13 mouse cellular contexts compared by ENCODE assay signal in genomic region chr12:112214441-112214857, GRCm38 (mm10).
DNase-seq lines count a peak whose midpoint lies in the region; ATAC-seq and TF ChIP-seq lines count a peak whose summit lies in the region.
"Had no signal": no experiment of that assay in that cellular context is flagged by ENCODE, and none has a peak within 500 bp of the region (broad histone marks: within the 10 kb centered on the region; RNA-seq: fewer than 3 reads in every experiment).

No protein-coding gene starts in this region.

- H3K4me2 ChIP-seq in neural tube, embryonic 11.5 days (ENCODE audit: low read depth): no peak overlapping the region
- H3K4me2 ChIP-seq in neural tube, embryonic 15.5 days: no peak overlapping the region
- H3K4me2 ChIP-seq in stomach, postnatal 0 days (replicated peaks; ENCODE audit: low read depth): no peak overlapping the region

- ATAC-seq in neural tube, embryonic 11.5 days (ENCODE audit: insufficient read depth, low FRiP score, low TSS enrichment): no peak
- ATAC-seq in neural tube, embryonic 15.5 days (ENCODE audit: low FRiP score): no peak
- ATAC-seq in stomach, postnatal 0 days (ENCODE audit: low FRiP score, low TSS enrichment): peak; percentile 31; the same call in 1 of the 2 replicates

- H3K9me3 ChIP-seq in neural tube, embryonic 11.5 days (ENCODE audit: control insufficient read depth, low read length): no peaks in the 10 kb centered on the region
- H3K9me3 ChIP-seq in neural tube, embryonic 15.5 days (replicated peaks): no peaks in the 10 kb centered on the region
- no peaks in the 10 kb centered on the region for H3K9me3 ChIP-seq in limb, embryonic 10.5 days (replicated peaks)
- no peaks in the 10 kb centered on the region for H3K9me3 ChIP-seq in stomach, postnatal 0 days (ENCODE audit: control insufficient read depth, low read length)

- H3K36me3 ChIP-seq in neural tube, embryonic 11.5 days (ENCODE audit: control insufficient read depth, insufficient read depth, low read length): no peaks in the 10 kb centered on the region
- no peaks in the 10 kb centered on the region for H3K36me3 ChIP-seq in neural tube, embryonic 15.5 days
- H3K36me3 ChIP-seq in limb, embryonic 10.5 days: no peaks in the 10 kb centered on the region
- no peaks in the 10 kb centered on the region for H3K36me3 ChIP-seq in stomach, postnatal 0 days (ENCODE audit: control insufficient read depth, insufficient read depth, low read length)

- no peak overlapping the region for H3K4me3 ChIP-seq in neural tube, embryonic 11.5 days (ENCODE audit: low read depth, low read length)
- no peak overlapping the region for H3K4me3 ChIP-seq in neural tube, embryonic 15.5 days (replicated peaks)
- peak overlapping the region; percentile 22; the same call in 1 of the 2 replicates for H3K4me3 ChIP-seq in limb, embryonic 10.5 days
- no peak overlapping the region for H3K4me3 ChIP-seq in stomach, postnatal 0 days (ENCODE audit: low read depth, low read length)
- no peak overlapping the region for H3K4me3 ChIP-seq in gastrocnemius, adult 2 months
- H3K4me3 ChIP-seq: erythroblast, embryonic 14.5 days; layer of hippocampus, adult 2 months had no signal

- intact Hi-C loops in gastrocnemius, adult 2 months (cut with DNase I): no loop called here

- no peak for TF ChIP-seq CTCF in stomach, postnatal 0 days (IDR thresholded peaks at IDR 0.05; ENCODE audit: low read depth)
- no peak for TF ChIP-seq CTCF in gastrocnemius, adult 2 months (IDR thresholded peaks at IDR 0.05)

- no peak for DNase-seq in neural tube, embryonic 11.5 days (ENCODE audit: low spot score)
- DNase-seq in embryo, embryonic 10 days (ENCODE audit: low spot score): peak; percentile 47
- DNase-seq in limb, embryonic 10.5 days (ENCODE audit: low spot score): no peak
- no peak for DNase-seq in stomach, postnatal 0 days (ENCODE audit: low spot score)
- DNase-seq in spleen, adult 12 weeks (ENCODE audit: low spot score): no peak
- no peak for DNase-seq in gastrocnemius, adult 2 months
- DNase-seq: cerebellum, adult 2 months; heart, postnatal 14 days; lung, postnatal 10 days; thymus, adult 18-20 months had no signal

- TF ChIP-seq EP300 in stomach, postnatal 0 days (optimal IDR thresholded peaks at IDR 0.05): no peak

- WGBS in neural tube, embryonic 11.5 days: 7% methylated on average over 13 of the region's 13 CpGs
- 9% methylated on average over 13 of the region's 13 CpGs for WGBS in neural tube, embryonic 15.5 days
- 5% methylated on average over 13 of the region's 13 CpGs for WGBS in limb, embryonic 10.5 days
- WGBS in stomach, postnatal 0 days: 39% methylated on average over 13 of the region's 13 CpGs

- H3K9ac ChIP-seq in neural tube, embryonic 11.5 days (ENCODE audit: low read length): peak overlapping the region; percentile 26; the same call in 1 of the 2 replicates
- H3K9ac ChIP-seq in neural tube, embryonic 15.5 days (replicated peaks): no peak overlapping the region
- H3K9ac ChIP-seq in stomach, postnatal 0 days (ENCODE audit: low read length): no peak overlapping the region

- H3K4me1 ChIP-seq in neural tube, embryonic 11.5 days (ENCODE audit: control insufficient read depth, insufficient read depth, low read length): peaks cover 5% of the 10 kb centered on the region; the same call in 1 of the 2 replicates
- peaks cover 38% of the 10 kb centered on the region for H3K4me1 ChIP-seq in neural tube, embryonic 15.5 days
- H3K4me1 ChIP-seq in limb, embryonic 10.5 days: peaks cover 65% of the 10 kb centered on the region
- H3K4me1 ChIP-seq in stomach, postnatal 0 days (replicated peaks; ENCODE audit: control insufficient read depth, insufficient read depth): no peaks in the 10 kb centered on the region

- H3K27me3 ChIP-seq in neural tube, embryonic 11.5 days (ENCODE audit: control insufficient read depth, insufficient read depth, low read length): no peaks in the 10 kb centered on the region
- peaks cover 26% of the 10 kb centered on the region for H3K27me3 ChIP-seq in neural tube, embryonic 15.5 days (replicated peaks)
- H3K27me3 ChIP-seq in limb, embryonic 10.5 days (ENCODE audit: low read depth, poor library complexity, severe bottlenecking): peaks cover 49% of the 10 kb centered on the region
- H3K27me3 ChIP-seq in stomach, postnatal 0 days (ENCODE audit: control insufficient read depth, insufficient read depth, low read length): no peaks in the 10 kb centered on the region

- H3K27ac ChIP-seq in neural tube, embryonic 11.5 days (ENCODE audit: low read depth, low read length): no peak overlapping the region
- H3K27ac ChIP-seq in neural tube, embryonic 15.5 days (replicated peaks): no peak overlapping the region
- H3K27ac ChIP-seq in limb, embryonic 10.5 days: peak overlapping the region; percentile 33; the same call in 1 of the 2 replicates
- no peak overlapping the region for H3K27ac ChIP-seq in stomach, postnatal 0 days (replicated peaks)
- no peak overlapping the region for H3K27ac ChIP-seq in gastrocnemius, adult 2 months
- H3K27ac ChIP-seq: layer of hippocampus, adult 2 months had no signal
